Mouse (Mus musculus) mature B cell (primary cell): ENCODE data around the gene Ywhaq.

Source experiments
- in situ Hi-C: fragments of 300-500 bp; cut with MboI; formaldehyde crosslinking; loops from 2 replicates; pipeline ENCODE4 v1.14.3; 2019

Ywhaq gene

GRCm38 (mm10) chr12:21417100-21418070 is at the start of gene Ywhaq:
Ywhaq (minus strand) TSS chr12:21417637.
- in situ Hi-C loops = no loop called here

GRCm38 (mm10) chr12:21463448-21463891 is 46.0 kb upstream of the Ywhaq start:
- in situ Hi-C loops = no loop called here

- in situ Hi-C loops = no loop called here
Measured at GRCm38 (mm10) chr12:21462658-21463057, 45.2 kb upstream of the Ywhaq start.

- in situ Hi-C loops = no loop called here
Measured at GRCm38 (mm10) chr12:21459681-21460080, 42.2 kb upstream of the Ywhaq start.

- in situ Hi-C loops = no loop called here
Measured at GRCm38 (mm10) chr12:21456021-21456420, 38.6 kb upstream of the Ywhaq start.

GRCm38 (mm10) chr12:21451752-21452151 is 34.3 kb upstream of the Ywhaq start:
- in situ Hi-C loops = no loop called here

- in situ Hi-C loops = no loop called here
Measured at GRCm38 (mm10) chr12:21451351-21451750, 33.9 kb upstream of the Ywhaq start.

GRCm38 (mm10) chr12:21443783-21444182 is 26.3 kb upstream of the Ywhaq start:
- in situ Hi-C loops = no loop called here

- in situ Hi-C loops = no loop called here
Measured at GRCm38 (mm10) chr12:21441870-21442269, 24.4 kb upstream of the Ywhaq start.

- in situ Hi-C loops = no loop called here
Measured at GRCm38 (mm10) chr12:21439428-21439827, 22.0 kb upstream of the Ywhaq start.

- in situ Hi-C loops = no loop called here
Measured at GRCm38 (mm10) chr12:21438750-21439394, 21.4 kb upstream of the Ywhaq start.

- in situ Hi-C loops = no loop called here
Measured at GRCm38 (mm10) chr12:21438294-21438693, 20.9 kb upstream of the Ywhaq start.

GRCm38 (mm10) chr12:21431950-21432349 is 14.5 kb upstream of the Ywhaq start:
- in situ Hi-C loops = no loop called here

GRCm38 (mm10) chr12:21431039-21431438 is 13.6 kb upstream of the Ywhaq start:
- in situ Hi-C loops = no loop called here

GRCm38 (mm10) chr12:21430140-21430539 is 12.7 kb upstream of the Ywhaq start:
- in situ Hi-C loops = no loop called here

GRCm38 (mm10) chr12:21429021-21429420 is 11.6 kb upstream of the Ywhaq start:
- in situ Hi-C loops = no loop called here

GRCm38 (mm10) chr12:21426065-21426940 is 8.9 kb upstream of the Ywhaq start:
- in situ Hi-C loops = no loop called here

- in situ Hi-C loops = no loop called here
Measured at GRCm38 (mm10) chr12:21424683-21425082, 7.2 kb upstream of the Ywhaq start.

GRCm38 (mm10) chr12:21418621-21419131 is 1.2 kb upstream of the Ywhaq start:
- in situ Hi-C loops = no loop called here

GRCm38 (mm10) chr12:21418083-21418482 is 646 bp upstream of the Ywhaq start:
- in situ Hi-C loops = no loop called here

- in situ Hi-C loops = no loop called here
Measured at GRCm38 (mm10) chr12:21416506-21416905, 931 bp downstream of the Ywhaq start.

GRCm38 (mm10) chr12:21410620-21411019 is 6.8 kb downstream of the Ywhaq start:
- in situ Hi-C loops = no loop called here
